Mouse (Mus musculus): ENCODE measurements around the gene Plod1. TPM values are rescaled to one million over a fixed set of nuclear protein-coding genes. Genes with fewer than 3 reads are reported as not detected.

Gene Plod1
- total and polyA plus RNA-seq, 3 experiments: 7.2 to 20.8 TPM; not detected in 1

DNA sequence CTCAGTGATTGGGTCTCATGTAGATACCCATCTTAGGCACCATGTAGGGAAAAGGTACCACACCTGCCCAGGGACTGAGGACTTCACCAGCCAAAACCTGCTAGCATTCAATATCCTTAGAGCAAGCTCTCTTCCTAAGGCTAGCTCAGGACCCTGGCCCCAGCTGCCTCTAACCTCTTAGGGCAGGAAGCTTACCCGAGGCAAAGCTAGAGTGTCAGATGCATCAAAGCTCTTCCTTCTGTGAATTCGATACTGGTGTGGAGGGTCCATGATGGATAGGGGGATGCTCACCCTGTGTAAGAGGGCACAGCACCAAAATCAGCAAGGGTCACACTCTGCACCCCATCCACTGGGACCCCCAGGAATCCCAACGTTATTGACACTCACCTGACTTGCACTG, 74.5 kb downstream of the Plod1 start:
- no peak for TF ChIP-seq KAT2A (conservative IDR thresholded peaks at IDR 0.05; ENCODE audit: low read depth, low read length)
- no peak for TF ChIP-seq CTCF (IDR thresholded peaks at IDR 0.05 in 2 of 3, conservative IDR thresholded peaks at IDR 0.05 in 1 of 3; ENCODE audit: control insufficient read depth in 1 of 3, insufficient read depth in 1 of 3, low read depth in 2 of 3, low read length in 3 of 3, poor library complexity in 1 of 3, severe bottlenecking in 1 of 3)
- TF ChIP-seq POLR2AphosphoS2 (IDR thresholded peaks at IDR 0.05; ENCODE audit: low read length): no peak
- no peak for TF ChIP-seq EP300 (IDR thresholded peaks at IDR 0.05; ENCODE audit: low read depth in 1 of 2, low read length in 2 of 2)
- no peak for TF ChIP-seq ZNF384 (IDR thresholded peaks at IDR 0.05; ENCODE audit: low read depth, low read length)
- no peak for TF ChIP-seq ZC3H11A (IDR thresholded peaks at IDR 0.05; ENCODE audit: low read depth, low read length)
- TF ChIP-seq POLR2AphosphoS5 (IDR thresholded peaks at IDR 0.05; ENCODE audit: borderline replicate concordance, low read depth, low read length): no peak
- no peak for TF ChIP-seq MEF2A (IDR thresholded peaks at IDR 0.05; ENCODE audit: extremely low read depth, insufficient replicate concordance, low read depth, low read length, poor library complexity, severe bottlenecking)
- no peak for TF ChIP-seq SIN3A (IDR thresholded peaks at IDR 0.05; ENCODE audit: low read length)
- no peak for TF ChIP-seq E2F4 (IDR thresholded peaks at IDR 0.05; ENCODE audit: borderline replicate concordance, low read depth, low read length)
- no peak for TF ChIP-seq JUND (IDR thresholded peaks at IDR 0.05; ENCODE audit: low read depth, low read length)
- Histone ChIP-seq H3K4me3 (ENCODE audit: control insufficient read depth in 1 of 2, insufficient read depth in 1 of 2, low read depth in 2 of 2, low read length in 2 of 2) (no peak overlapping the region), H3K9me3 (replicated peaks; ENCODE audit: insufficient read depth, low read length) (no peaks in the 10 kb centered on the region), H3K9ac (ENCODE audit: control insufficient read depth, low read depth, low read length, poor library complexity, severe bottlenecking) (no peak overlapping the region), H3K79me2 (ENCODE audit: control insufficient read depth, insufficient read depth, low read length, poor library complexity) (no peaks in the 10 kb centered on the region), H3K27ac (ENCODE audit: control insufficient read depth, low read depth, low read length) (no peak overlapping the region), H3K4me1 (ENCODE audit: control insufficient read depth in 1 of 2, insufficient read depth in 2 of 2, low read length in 2 of 2) (peaks cover 0 to under 1% of the 10 kb centered on the region in 2 experiments; a peak in 1 of 4 replicates), H3K27me3 (ENCODE audit: control insufficient read depth in 1 of 2, insufficient read depth in 2 of 2, low read length in 2 of 2) (no peaks in the 10 kb centered on the region), H3K36me3 (ENCODE audit: control insufficient read depth in 1 of 2, insufficient read depth in 2 of 2, low read length in 2 of 2) (no peaks in the 10 kb centered on the region; a peak in 1 of 4 replicates)
- no peak for DNase-seq (ENCODE audit: low read depth, low spot score)

Other genes with a start within 250 kb of the Plod1 start
- gene Zfp534, start 234.2 kb downstream of the Plod1 start, total RNA-seq (2012; rRNA removed): not detected in 2 replicates
- under 1 TPM in 1 of 2 experiments, not detected in 1; 0.13 TPM for gene Zfp534, start 234.2 kb downstream of the Plod1 start, polyA plus RNA-seq (2012; ENCODE audit: insufficient read depth in 1 of 2, insufficient read length in 2 of 2, low read depth in 1 of 2, low replicate concordance in 2 of 2, missing spikeins in 1 of 2)
- gene Zfp984, start 127.0 kb downstream of the Plod1 start, total RNA-seq (2012; rRNA removed): 1.4 and 2.2 TPM in 2 replicates
- gene Zfp984, start 127.0 kb downstream of the Plod1 start, polyA plus RNA-seq (2012; ENCODE audit: insufficient read depth in 1 of 2, insufficient read length in 2 of 2, low read depth in 1 of 2, low replicate concordance in 2 of 2, missing spikeins in 1 of 2): under 1 TPM in 1 of 2 experiments, not detected in 1; 0.92 TPM
- gene Zfp933, start 88.4 kb downstream of the Plod1 start, total RNA-seq (2012; rRNA removed): 3.3 and 4.7 TPM in 2 replicates
- gene Zfp933, start 88.4 kb downstream of the Plod1 start, polyA plus RNA-seq (2012; ENCODE audit: insufficient read depth in 1 of 2, insufficient read length in 2 of 2, low read depth in 1 of 2, low replicate concordance in 2 of 2, missing spikeins in 1 of 2): 100 to 1,000 TPM in 1 of 2 experiments, 1 to 10 TPM in 1; 4.0 to 353 TPM
- gene Miip, start 68.0 kb downstream of the Plod1 start, total RNA-seq (2012; rRNA removed): 19.0 and 22.8 TPM in 2 replicates
- gene Miip, start 68.0 kb downstream of the Plod1 start, polyA plus RNA-seq (2012; ENCODE audit: insufficient read depth in 1 of 2, insufficient read length in 2 of 2, low read depth in 1 of 2, low replicate concordance in 2 of 2, missing spikeins in 1 of 2): 10 to 100 TPM in 1 of 2 experiments, not detected in 1; 31.4 TPM
- 3.0 and 3.8 TPM in 2 replicates for gene Fv1, start 67.8 kb downstream of the Plod1 start, total RNA-seq (2012; rRNA removed)
- 1 to 10 TPM in 1 of 2 experiments, not detected in 1; 4.6 TPM for gene Fv1, start 67.8 kb downstream of the Plod1 start, polyA plus RNA-seq (2012; ENCODE audit: insufficient read depth in 1 of 2, insufficient read length in 2 of 2, low read depth in 1 of 2, low replicate concordance in 2 of 2, missing spikeins in 1 of 2)
- 16.0 and 19.0 TPM in 2 replicates for gene Mfn2, start 32.1 kb downstream of the Plod1 start, total RNA-seq (2012; rRNA removed)
- 10 to 100 TPM in 1 of 2 experiments, not detected in 1; 32.8 TPM for gene Mfn2, start 32.1 kb downstream of the Plod1 start, polyA plus RNA-seq (2012; ENCODE audit: insufficient read depth in 1 of 2, insufficient read length in 2 of 2, low read depth in 1 of 2, low replicate concordance in 2 of 2, missing spikeins in 1 of 2)
- 41.3 and 48.3 TPM in 2 replicates for gene 2510039O18Rik, start 4.1 kb upstream of the Plod1 start, total RNA-seq (2012; rRNA removed)
- gene 2510039O18Rik, start 4.1 kb upstream of the Plod1 start, polyA plus RNA-seq (2012; ENCODE audit: insufficient read depth in 1 of 2, insufficient read length in 2 of 2, low read depth in 1 of 2, low replicate concordance in 2 of 2, missing spikeins in 1 of 2): 10 to 100 TPM in 1 of 2 experiments, not detected in 1; 59.9 TPM
- not detected in 2 replicates for gene Nppb, start 49.0 kb upstream of the Plod1 start, total RNA-seq (2012; rRNA removed)
- not detected for gene Nppb, start 49.0 kb upstream of the Plod1 start, polyA plus RNA-seq (2012; ENCODE audit: insufficient read depth in 1 of 2, insufficient read length in 2 of 2, low read depth in 1 of 2, low replicate concordance in 2 of 2, missing spikeins in 1 of 2)
- not detected in 2 replicates for gene Nppa, start 64.0 kb upstream of the Plod1 start, total RNA-seq (2012; rRNA removed)
- gene Nppa, start 64.0 kb upstream of the Plod1 start, polyA plus RNA-seq (2012; ENCODE audit: insufficient read depth in 1 of 2, insufficient read length in 2 of 2, low read depth in 1 of 2, low replicate concordance in 2 of 2, missing spikeins in 1 of 2): under 1 TPM in 1 of 2 experiments, not detected in 1; 0.26 TPM
- gene Clcn6, start 102.1 kb upstream of the Plod1 start, total RNA-seq (2012; rRNA removed): 5.8 and 8.2 TPM in 2 replicates
- 10 to 100 TPM in 1 of 2 experiments, not detected in 1; 17.5 TPM for gene Clcn6, start 102.1 kb upstream of the Plod1 start, polyA plus RNA-seq (2012; ENCODE audit: insufficient read depth in 1 of 2, insufficient read length in 2 of 2, low read depth in 1 of 2, low replicate concordance in 2 of 2, missing spikeins in 1 of 2)
- 7.4 and 12.4 TPM in 2 replicates for gene Mthfr, start 102.3 kb upstream of the Plod1 start, total RNA-seq (2012; rRNA removed)
- 10 to 100 TPM in 1 of 2 experiments, not detected in 1; 15.5 TPM for gene Mthfr, start 102.3 kb upstream of the Plod1 start, polyA plus RNA-seq (2012; ENCODE audit: insufficient read depth in 1 of 2, insufficient read length in 2 of 2, low read depth in 1 of 2, low replicate concordance in 2 of 2, missing spikeins in 1 of 2)
- 5.0 and 6.4 TPM in 2 replicates for gene Agtrap, start 151.3 kb upstream of the Plod1 start, total RNA-seq (2012; rRNA removed)
- 10 to 100 TPM in 1 of 2 experiments, not detected in 1; 16.0 TPM for gene Agtrap, start 151.3 kb upstream of the Plod1 start, polyA plus RNA-seq (2012; ENCODE audit: insufficient read depth in 1 of 2, insufficient read length in 2 of 2, low read depth in 1 of 2, low replicate concordance in 2 of 2, missing spikeins in 1 of 2)
- 28.4 and 28.6 TPM in 2 replicates for gene Mad2l2, start 193.6 kb upstream of the Plod1 start, total RNA-seq (2012; rRNA removed)
- 10 to 100 TPM in 1 of 2 experiments, not detected in 1; 44.8 TPM for gene Mad2l2, start 193.6 kb upstream of the Plod1 start, polyA plus RNA-seq (2012; ENCODE audit: insufficient read depth in 1 of 2, insufficient read length in 2 of 2, low read depth in 1 of 2, low replicate concordance in 2 of 2, missing spikeins in 1 of 2)
- gene Draxin, start 193.9 kb upstream of the Plod1 start, total RNA-seq (2012; rRNA removed): 0.03 and 0.08 TPM in 2 replicates
- under 1 TPM in 1 of 2 experiments, not detected in 1; 0.17 TPM for gene Draxin, start 193.9 kb upstream of the Plod1 start, polyA plus RNA-seq (2012; ENCODE audit: insufficient read depth in 1 of 2, insufficient read length in 2 of 2, low read depth in 1 of 2, low replicate concordance in 2 of 2, missing spikeins in 1 of 2)
- gene Fbxo6, start 215.4 kb upstream of the Plod1 start, total RNA-seq (2012; rRNA removed): 35.1 and 37.3 TPM in 2 replicates
- gene Fbxo6, start 215.4 kb upstream of the Plod1 start, polyA plus RNA-seq (2012; ENCODE audit: insufficient read depth in 1 of 2, insufficient read length in 2 of 2, low read depth in 1 of 2, low replicate concordance in 2 of 2, missing spikeins in 1 of 2): 10 to 100 TPM in 1 of 2 experiments, not detected in 1; 62.6 TPM
- gene Fbxo44, start 223.7 kb upstream of the Plod1 start, total RNA-seq (2012; rRNA removed): 2.3 and 3.2 TPM in 2 replicates
- gene Fbxo44, start 223.7 kb upstream of the Plod1 start, polyA plus RNA-seq (2012; ENCODE audit: insufficient read depth in 1 of 2, insufficient read length in 2 of 2, low read depth in 1 of 2, low replicate concordance in 2 of 2, missing spikeins in 1 of 2): 1 to 10 TPM in 1 of 2 experiments, not detected in 1; 6.2 TPM
- 0.35 and 0.46 TPM in 2 replicates for gene Fbxo2, start 223.9 kb upstream of the Plod1 start, total RNA-seq (2012; rRNA removed)
- gene Fbxo2, start 223.9 kb upstream of the Plod1 start, polyA plus RNA-seq (2012; ENCODE audit: insufficient read depth in 1 of 2, insufficient read length in 2 of 2, low read depth in 1 of 2, low replicate concordance in 2 of 2, missing spikeins in 1 of 2): 1 to 10 TPM in 1 of 2 experiments, not detected in 1; 2.7 TPM

Data from MEL (cell line).